Mouse (Mus musculus) fibroblast of lung, adult 2 months (primary cell): ENCODE data around the gene Fam181b.

Experiments used
- DNase-seq: peaks from one replicate; pipeline ENCODE4 v3.0.0-alpha.2; 2011; ENCODE audit warnings: low read depth

The Fam181b gene

GRCm38 (mm10) chr7:93079785-93080730 lies at the start of gene Fam181b:
Gene Fam181b, plus strand, starts transcription at chr7:93079865.
- DNase-seq, result no peak

GRCm38 (mm10) chr7:93037763-93038471 lies 41.7 kb upstream of the Fam181b start:
- no peak for DNase-seq

- no peak for DNase-seq
These were observed 41.2 kb upstream of the Fam181b start for GRCm38 (mm10) chr7:93038472-93038828.

GRCm38 (mm10) chr7:93039542-93039941 lies 40.1 kb upstream of the Fam181b start:
- no peak for DNase-seq

- no peak for DNase-seq
These were observed 35.3 kb upstream of the Fam181b start for GRCm38 (mm10) chr7:93044359-93044758.

- no peak for DNase-seq
These were observed 34.9 kb upstream of the Fam181b start for GRCm38 (mm10) chr7:93044788-93045187.

GRCm38 (mm10) chr7:93060831-93061230 lies 18.8 kb upstream of the Fam181b start:
- DNase-seq, result no peak

- DNase-seq, result no peak
These were observed 17.9 kb upstream of the Fam181b start for GRCm38 (mm10) chr7:93061747-93062146.

- no peak for DNase-seq
These were observed 17.5 kb upstream of the Fam181b start for GRCm38 (mm10) chr7:93062189-93062588.

GRCm38 (mm10) chr7:93067464-93068015 lies 12.1 kb upstream of the Fam181b start:
- DNase-seq, result no peak

- DNase-seq, result no peak
These were observed 3.2 kb upstream of the Fam181b start for GRCm38 (mm10) chr7:93076435-93076960.

GRCm38 (mm10) chr7:93079420-93079784 lies 263 bp upstream of the Fam181b start:
- DNase-seq, result no peak

GRCm38 (mm10) chr7:93080731-93081430 lies 1.2 kb downstream of the Fam181b start:
- no peak for DNase-seq

GRCm38 (mm10) chr7:93093371-93094058 lies 13.8 kb downstream of the Fam181b start:
- DNase-seq, result peak; percentile 17

- DNase-seq, result peak; percentile 15
These were observed 15.8 kb downstream of the Fam181b start for GRCm38 (mm10) chr7:93095511-93095910.

- DNase-seq, result no peak
These were observed 25.2 kb downstream of the Fam181b start for GRCm38 (mm10) chr7:93104776-93105340.

GRCm38 (mm10) chr7:93110370-93110965 lies 30.8 kb downstream of the Fam181b start:
- no peak for DNase-seq

- no peak for DNase-seq
These were observed 31.4 kb downstream of the Fam181b start for GRCm38 (mm10) chr7:93111056-93111455.

- no peak for DNase-seq
These were observed 37.9 kb downstream of the Fam181b start for GRCm38 (mm10) chr7:93117561-93117960.

GRCm38 (mm10) chr7:93123936-93124335 lies 44.3 kb downstream of the Fam181b start:
- DNase-seq, result no peak
